Mouse (Mus musculus) heart, adult 11 months (tissue): ENCODE data around the gene Rbm25.
"Not testable (repeated sequence)": the region's sequence is repeated elsewhere in the genome, so short reads cannot be mapped to it uniquely, and the experiment has no call there.

Source experiments
- DNase-seq: peaks from one replicate; pipeline ENCODE4 v3.0.0; 2022

Gene Rbm25

DNA sequence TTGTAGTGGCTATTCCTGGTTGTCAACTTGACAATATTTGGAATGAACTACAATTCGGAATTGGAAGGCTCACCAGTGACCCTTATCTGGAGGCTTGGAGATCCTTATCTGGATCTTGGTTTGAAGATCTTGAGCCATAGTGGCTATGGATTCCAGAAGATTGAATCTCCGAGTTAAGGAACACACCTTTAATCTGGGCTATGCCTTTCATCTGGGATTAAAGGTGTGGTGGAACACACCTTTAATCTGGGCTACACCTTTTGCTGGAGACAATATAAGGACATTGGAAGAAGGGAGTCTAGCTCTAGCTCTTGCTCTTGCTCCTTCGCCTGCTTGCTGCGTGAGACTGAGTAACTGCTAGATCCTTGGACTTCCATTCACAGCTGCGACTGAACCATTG lies at the start of gene Rbm25:
Gene Rbm25 (plus strand): TSS at position 301 of the 400 bp plus-strand sequence.
- not testable (repeated sequence) for DNase-seq

DNA sequence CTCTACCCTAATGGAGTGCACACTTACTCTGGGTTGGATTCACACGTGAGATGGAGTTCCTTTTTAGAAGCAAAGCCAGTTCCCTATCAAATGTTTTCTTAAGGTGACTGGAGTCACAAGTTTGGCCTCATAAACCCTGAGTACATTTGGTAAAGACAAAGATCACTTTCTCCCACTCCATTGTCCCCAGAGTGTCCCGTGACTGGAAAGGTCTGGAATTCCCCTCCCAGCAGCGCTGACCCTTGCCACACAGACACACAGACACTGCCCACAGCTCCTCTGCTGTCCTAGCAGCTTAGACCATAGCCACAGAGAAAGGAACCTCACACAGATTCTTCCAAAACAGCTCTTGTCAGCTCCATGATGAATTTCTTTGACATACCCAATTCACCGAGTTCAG lies 48.9 kb upstream of the Rbm25 start:
- DNase-seq = no peak

GRCm38 (mm10) chr12:83582747-83583146 lies 48.3 kb upstream of the Rbm25 start:
- no peak for DNase-seq

- DNase-seq = no peak
These were observed 44.4 kb upstream of the Rbm25 start for GRCm38 (mm10) chr12:83586628-83587027.

- peak; percentile 82 for DNase-seq
These were observed 39.1 kb upstream of the Rbm25 start for GRCm38 (mm10) chr12:83591754-83592501.

DNA sequence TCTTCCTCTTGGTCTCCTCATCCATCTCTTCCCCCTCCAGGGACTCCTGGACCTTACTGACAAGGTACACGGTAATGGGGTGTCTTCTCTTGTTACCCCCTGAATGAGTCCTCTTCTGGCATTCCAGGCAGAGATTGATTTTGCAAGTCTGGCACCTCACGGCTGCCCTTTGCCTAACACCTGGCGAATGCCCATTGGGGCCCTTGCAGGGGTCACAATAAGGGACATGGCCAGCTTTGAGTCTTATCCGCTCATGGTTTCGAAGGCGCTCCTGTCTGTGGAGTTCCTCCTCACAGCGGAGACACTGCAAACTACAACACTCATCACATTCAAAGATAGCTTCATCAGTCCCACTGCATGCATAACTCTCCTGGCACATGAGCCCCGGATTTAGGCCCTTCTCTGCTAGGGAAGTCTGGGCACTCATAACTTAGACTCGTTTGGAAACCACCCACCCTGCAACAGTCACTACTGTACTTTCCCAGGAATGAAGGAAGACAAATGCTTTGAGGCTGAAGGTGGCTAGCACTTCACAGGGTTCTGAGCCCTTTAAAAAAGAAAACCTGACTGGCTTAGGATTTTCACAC lies 36.5 kb upstream of the Rbm25 start:
- peak; percentile 88 for DNase-seq

- DNase-seq = peak; percentile 78
These were observed 34.7 kb upstream of the Rbm25 start for GRCm38 (mm10) chr12:83596191-83596954.

- peak; percentile 100 for DNase-seq
These were observed 34.0 kb upstream of the Rbm25 start, which contains the start of gene Zfyve1 for GRCm38 (mm10) chr12:83597025-83597501. Gene Zfyve1 (minus strand): TSS chr12:83597222.

DNA sequence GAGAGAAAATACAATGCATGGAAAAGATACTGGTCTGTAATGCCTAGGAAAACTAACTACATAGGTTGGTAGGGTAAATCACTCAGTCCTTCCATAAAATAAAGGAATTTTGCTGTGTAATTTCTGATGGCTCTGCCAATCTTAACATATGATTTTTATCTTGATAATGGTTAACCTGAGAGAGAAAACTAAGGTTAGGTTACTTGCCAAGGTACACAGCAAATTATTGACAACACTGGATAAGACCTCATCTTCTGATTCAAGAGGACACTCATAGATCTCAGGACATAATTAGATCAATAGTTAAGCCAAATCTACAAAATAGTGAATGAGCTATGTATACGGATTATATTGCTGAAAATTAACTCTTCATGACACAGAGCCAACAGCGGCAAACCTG lies 33.2 kb upstream of the Rbm25 start:
- no peak for DNase-seq

- peak; percentile 27 for DNase-seq
These were observed 28.8 kb upstream of the Rbm25 start for GRCm38 (mm10) chr12:83602285-83602684.

DNA sequence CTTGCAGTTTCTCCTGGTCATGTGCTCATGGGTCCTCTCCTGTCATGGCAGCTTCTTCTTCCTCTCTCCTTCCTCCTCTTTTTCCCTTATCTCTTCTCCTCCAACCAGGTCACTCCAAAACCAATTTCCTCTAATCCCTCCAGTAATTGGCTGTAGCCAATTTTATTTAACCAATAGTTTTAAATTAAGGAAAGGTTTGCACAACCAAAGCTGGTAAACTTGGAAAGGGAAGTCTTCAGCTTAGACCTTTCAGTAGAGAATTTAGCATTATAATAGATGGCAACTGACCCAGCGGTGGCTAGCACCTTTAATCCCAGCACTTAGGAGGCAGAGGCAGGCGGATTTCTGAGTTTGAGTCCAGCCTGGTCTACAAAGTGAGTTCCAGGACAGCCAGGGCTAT lies 24.6 kb upstream of the Rbm25 start:
- DNase-seq = peak; percentile 40

DNA sequence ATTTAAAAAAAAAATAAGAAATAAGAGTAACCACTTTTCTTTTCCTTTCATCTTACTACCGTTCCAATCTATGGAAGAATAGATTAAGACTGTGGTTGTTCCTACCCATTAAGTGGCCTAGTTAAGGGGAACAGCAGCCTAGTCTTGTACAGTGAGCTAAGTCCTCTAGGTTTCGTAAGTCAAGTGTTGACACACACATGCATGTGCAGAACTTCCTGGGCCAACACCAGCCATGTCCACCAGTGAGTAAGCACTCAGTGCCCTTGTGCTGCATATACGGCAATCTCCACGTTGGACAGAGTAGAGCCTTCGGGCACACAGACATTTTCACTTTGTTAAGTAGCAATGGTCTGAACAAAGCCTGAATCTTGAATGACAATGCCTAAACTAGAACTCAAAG lies 13.8 kb upstream of the Rbm25 start:
- no peak for DNase-seq

GRCm38 (mm10) chr12:83618981-83619380 lies 12.1 kb upstream of the Rbm25 start:
- DNase-seq = peak; percentile 37

GRCm38 (mm10) chr12:83620694-83621093 lies 10.3 kb upstream of the Rbm25 start:
- DNase-seq = not testable (repeated sequence)

DNA sequence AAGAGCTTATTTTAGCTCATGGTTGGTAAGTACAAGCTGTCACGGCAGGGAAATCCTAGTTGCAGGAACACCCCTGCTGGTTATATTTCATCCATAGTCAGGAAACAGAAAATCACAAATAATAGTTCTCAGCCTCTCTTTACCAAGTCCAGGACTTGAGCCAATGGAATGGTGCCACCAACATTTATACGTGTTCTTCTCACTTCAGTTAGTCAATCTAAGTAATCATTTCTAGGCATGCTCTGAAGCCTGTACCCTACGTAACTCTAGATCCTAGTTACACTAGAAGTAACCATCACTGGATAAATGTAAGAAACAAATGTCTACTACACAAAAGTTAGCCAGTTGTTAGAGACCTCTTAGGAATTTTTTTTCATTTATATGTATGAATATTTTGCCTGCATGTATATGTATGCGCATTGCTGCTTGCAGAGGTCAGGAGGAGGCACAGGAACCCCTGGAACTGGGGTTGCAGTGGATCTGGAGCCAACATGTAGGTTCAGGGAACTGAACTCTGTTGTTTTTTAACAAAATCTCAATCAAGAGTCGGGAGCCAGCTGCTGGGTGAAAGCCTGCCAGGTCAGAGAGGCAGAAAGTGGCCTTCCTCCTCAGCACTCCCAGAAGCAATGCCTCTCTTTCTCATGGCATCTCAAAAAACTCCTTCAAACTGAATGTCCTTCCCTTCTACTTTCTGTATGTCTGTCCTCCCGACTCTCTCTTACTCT lies 8.8 kb upstream of the Rbm25 start:
- peak; percentile 69 for DNase-seq

- DNase-seq = peak; percentile 42
These were observed 6.7 kb upstream of the Rbm25 start for GRCm38 (mm10) chr12:83624321-83624720.

DNA sequence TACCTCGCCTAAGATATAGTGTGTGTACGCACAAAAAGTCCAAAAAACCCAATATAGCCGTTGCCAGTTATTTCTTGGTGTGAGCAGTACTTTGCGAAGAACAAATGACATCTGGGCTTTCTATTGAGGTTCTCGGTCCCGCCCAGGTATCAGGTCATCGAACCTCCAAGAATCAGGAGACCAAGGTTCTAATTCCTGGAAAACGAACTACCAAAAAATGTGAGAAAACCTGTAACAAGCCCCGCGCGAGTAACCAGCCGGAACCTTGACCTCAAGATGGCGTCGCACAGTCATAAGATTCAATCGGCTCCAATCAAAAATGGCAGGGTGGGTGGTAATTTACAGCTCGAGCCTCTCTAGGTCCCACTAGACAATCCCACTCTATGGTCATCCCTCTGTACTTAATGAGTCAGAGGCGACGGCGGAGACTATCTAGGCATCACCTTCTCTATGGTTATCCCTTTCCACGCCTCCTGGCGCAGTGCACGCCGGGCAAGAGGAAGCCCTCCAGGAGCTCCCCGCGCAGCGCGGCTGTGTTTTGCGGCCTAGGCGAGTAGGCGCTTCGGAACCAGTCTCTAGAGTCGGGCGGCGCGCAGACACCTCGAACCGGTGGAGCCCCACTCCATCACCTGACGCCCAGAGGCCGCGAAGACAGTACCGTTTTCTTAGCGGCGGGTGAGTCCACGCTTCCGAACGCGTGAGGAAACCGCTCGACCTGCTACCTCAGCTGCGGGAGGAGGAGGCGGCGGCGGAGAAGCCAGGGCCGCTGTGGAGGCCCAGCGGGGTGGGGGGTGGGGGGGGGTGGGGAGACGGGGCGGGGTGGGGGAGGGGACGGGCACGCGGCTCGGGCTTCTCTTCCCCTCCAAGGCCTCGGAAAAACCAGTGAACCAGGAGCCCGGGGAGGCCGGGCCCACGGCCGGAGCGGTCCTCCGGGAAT lies 975 bp downstream of the Rbm25 start:
- peak; percentile 100 for DNase-seq

DNA sequence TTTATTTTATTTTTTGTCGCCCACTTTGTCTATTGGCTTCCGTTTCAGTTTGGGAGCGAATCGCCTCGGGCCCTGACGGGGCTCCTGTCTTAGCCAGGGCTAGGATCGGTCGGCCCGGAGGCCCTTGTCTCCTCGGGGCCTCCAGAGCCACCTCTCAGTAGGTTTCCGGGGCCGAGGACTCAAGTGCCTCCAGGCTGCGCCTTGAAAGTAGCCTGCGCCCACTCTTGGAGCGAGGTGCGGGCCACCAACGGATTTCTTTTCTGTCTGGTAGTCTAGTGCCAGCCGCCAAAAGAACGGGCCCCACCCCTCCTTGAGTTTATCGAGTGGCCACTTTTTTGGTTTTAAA lies 1.6 kb downstream of the Rbm25 start:
- peak; percentile 96 for DNase-seq

- DNase-seq = no peak
These were observed 2.8 kb downstream of the Rbm25 start for GRCm38 (mm10) chr12:83633807-83634206.

DNA sequence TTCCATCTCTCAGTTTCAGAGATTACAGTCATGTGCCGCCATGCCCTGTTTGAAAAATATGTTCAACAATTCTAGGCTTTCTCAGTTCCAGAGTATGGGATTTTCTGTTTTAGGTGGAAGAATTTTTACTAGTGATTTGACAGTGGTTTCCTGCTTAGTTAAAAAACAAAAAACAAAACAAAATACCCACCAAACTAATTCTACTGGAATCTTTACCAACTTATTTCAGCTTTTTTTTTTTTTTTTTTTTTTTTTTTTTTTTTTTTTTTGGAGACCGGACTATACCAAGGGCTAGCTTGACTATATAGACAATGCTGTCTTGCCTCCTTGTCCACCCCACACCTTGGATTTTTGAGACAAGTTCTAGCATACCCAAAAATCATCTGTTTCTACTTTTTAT lies 10.2 kb downstream of the Rbm25 start:
- no peak for DNase-seq

DNA sequence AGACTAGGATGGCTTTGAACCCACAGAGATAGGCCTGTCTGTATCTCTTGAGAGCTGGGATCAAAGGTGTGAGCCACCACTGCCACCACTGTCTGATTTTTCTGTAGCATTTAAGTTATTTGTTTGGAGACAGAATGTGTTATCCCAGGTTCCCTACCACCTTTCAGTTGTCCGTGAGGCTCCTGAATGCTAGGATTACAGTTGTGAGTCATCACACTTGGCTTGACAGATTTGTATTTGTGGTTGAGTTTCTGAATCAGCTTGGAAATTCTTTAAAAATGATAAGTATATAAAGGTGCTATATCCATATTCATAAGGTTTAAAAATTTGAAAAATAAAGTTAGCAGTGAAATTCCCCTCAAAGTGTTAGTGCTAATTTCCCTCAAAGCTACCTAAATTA lies 12.1 kb downstream of the Rbm25 start:
- no peak for DNase-seq

GRCm38 (mm10) chr12:83650346-83650745 lies 19.3 kb downstream of the Rbm25 start:
- DNase-seq = no peak
